In genomic region chr8:84778638-84779380, GRCm38 (mm10) we compare ENCODE assay signal across 12 mouse cellular contexts. TPM values are rescaled to one million over a fixed set of nuclear protein-coding genes. Genes with fewer than 3 reads are reported as not detected.
DNase-seq lines count a peak whose midpoint lies in the region; ATAC-seq and TF ChIP-seq lines count a peak whose summit lies in the region.
"Had no signal": no experiment of that assay in that cellular context is flagged by ENCODE, and none has a peak within 500 bp of the region (broad histone marks: within the 10 kb centered on the region; RNA-seq: fewer than 3 reads in every experiment).

No protein-coding gene starts in this region.

- WGBS in forebrain, embryonic 14.5 days: 8% methylated on average over 11 of the region's 11 CpGs
- 12% methylated on average over 11 of the region's 11 CpGs for WGBS in midbrain, embryonic 16.5 days
- WGBS in heart, embryonic 12.5 days: 20% methylated on average over 11 of the region's 11 CpGs

- H3K27me3 ChIP-seq in forebrain, embryonic 14.5 days (replicated peaks; ENCODE audit: control insufficient read depth, insufficient read depth, low read length): peaks cover 50% of the 10 kb centered on the region
- peaks cover 69% of the 10 kb centered on the region for H3K27me3 ChIP-seq in midbrain, embryonic 16.5 days (ENCODE audit: control insufficient read depth, insufficient read depth, low read depth, low read length)
- H3K27me3 ChIP-seq in heart, embryonic 12.5 days (replicated peaks): peaks cover 97% of the 10 kb centered on the region

- peak in 1 of 2 experiments; percentile 41 for DNase-seq in layer of hippocampus, adult 2 months (ENCODE audit: low spot score in 2 of 2)
- DNase-seq in layer of hippocampus, adult 11-12 months (ENCODE audit: low spot score): no peak
- DNase-seq in cerebellum, postnatal 14 days: peak; percentile 72 to 74
- DNase-seq in forebrain, embryonic 14.5 days (ENCODE audit: low spot score): peak; percentile 74
- no peak for DNase-seq in urinary bladder, postnatal 4 days (ENCODE audit: low spot score in 2 of 2)
- DNase-seq in layer of hippocampus, adult 18-20 months (ENCODE audit: low spot score in 2 of 2): no peak
- DNase-seq: adrenal gland, adult 8-10 months; heart, postnatal 10 days had no signal

- peak overlapping the region; percentile 66 for H3K9ac ChIP-seq in forebrain, embryonic 14.5 days (ENCODE audit: low read length)
- H3K9ac ChIP-seq in midbrain, embryonic 16.5 days (ENCODE audit: low read depth, low read length): 0 out of 2 replicates have a peak overlapping the region, but pooled peaks have one; percentile 38
- no peak overlapping the region for H3K9ac ChIP-seq in heart, embryonic 12.5 days
- H3K9ac ChIP-seq: embryonic facial prominence, embryonic 12.5 days had no signal

- H3K27ac ChIP-seq in layer of hippocampus, adult 2 months: peak overlapping the region; percentile 97
- H3K27ac ChIP-seq in forebrain, embryonic 14.5 days (ENCODE audit: low read depth, low read length): peak overlapping the region; percentile 93
- H3K27ac ChIP-seq in midbrain, embryonic 16.5 days (ENCODE audit: low read length): peak overlapping the region; percentile 77
- no peak overlapping the region for H3K27ac ChIP-seq in heart, embryonic 12.5 days (ENCODE audit: poor library complexity, severe bottlenecking)
- H3K27ac ChIP-seq: embryonic facial prominence, embryonic 12.5 days had no signal

- ATAC-seq in forebrain, embryonic 14.5 days: no peak
- no peak for ATAC-seq in midbrain, embryonic 16.5 days
- no peak for ATAC-seq in heart, embryonic 12.5 days (ENCODE audit: insufficient number of reproducible peaks, low FRiP score)

- H3K4me2 ChIP-seq in forebrain, embryonic 14.5 days (ENCODE audit: low read length): peak overlapping the region; percentile 55
- peak overlapping the region; percentile 19; the same call in 1 of the 2 replicates for H3K4me2 ChIP-seq in midbrain, embryonic 16.5 days (ENCODE audit: low read length)
- no peak overlapping the region for H3K4me2 ChIP-seq in heart, embryonic 12.5 days
- H3K4me2 ChIP-seq: embryonic facial prominence, embryonic 12.5 days had no signal

- no peaks in the 10 kb centered on the region for H3K9me3 ChIP-seq in forebrain, embryonic 14.5 days (replicated peaks; ENCODE audit: control insufficient read depth, low read length)
- no peaks in the 10 kb centered on the region for H3K9me3 ChIP-seq in midbrain, embryonic 16.5 days (replicated peaks; ENCODE audit: control insufficient read depth, low read length, poor library complexity, severe bottlenecking)
- no peaks in the 10 kb centered on the region for H3K9me3 ChIP-seq in heart, embryonic 12.5 days (replicated peaks)
- H3K9me3 ChIP-seq: embryonic facial prominence, embryonic 12.5 days had no signal

- TF ChIP-seq CTCF in layer of hippocampus, adult 2 months (conservative IDR thresholded peaks at IDR 0.05): no peak

- H3K4me1 ChIP-seq in forebrain, embryonic 14.5 days (ENCODE audit: control insufficient read depth, insufficient read depth, low read length): peaks cover 60% of the 10 kb centered on the region
- peaks cover 19% of the 10 kb centered on the region for H3K4me1 ChIP-seq in midbrain, embryonic 16.5 days (ENCODE audit: control insufficient read depth, insufficient read depth, low read length)
- peaks cover 37% of the 10 kb centered on the region for H3K4me1 ChIP-seq in heart, embryonic 12.5 days (replicated peaks)

- peak overlapping the region; percentile 32 for H3K4me3 ChIP-seq in layer of hippocampus, adult 2 months
- H3K4me3 ChIP-seq in forebrain, embryonic 14.5 days (ENCODE audit: low read depth, low read length): peak overlapping the region; percentile 19
- H3K4me3 ChIP-seq in midbrain, embryonic 16.5 days (ENCODE audit: low read depth, low read length): no peak overlapping the region
- no peak overlapping the region for H3K4me3 ChIP-seq in heart, embryonic 12.5 days
- H3K4me3 ChIP-seq: embryonic facial prominence, embryonic 12.5 days had no signal

- H3K36me3 ChIP-seq in forebrain, embryonic 14.5 days (ENCODE audit: control insufficient read depth, insufficient read depth, low read length): no peaks in the 10 kb centered on the region
- H3K36me3 ChIP-seq in midbrain, embryonic 16.5 days (ENCODE audit: control insufficient read depth, insufficient read depth, low read length): no peaks in the 10 kb centered on the region
- H3K36me3 ChIP-seq in heart, embryonic 12.5 days: no peaks in the 10 kb centered on the region
- H3K36me3 ChIP-seq: embryonic facial prominence, embryonic 12.5 days had no signal

RNA-seq across cellular contexts. Expression of gene Nfix, which starts 21.3 kb away (rescaled TPM):
- total RNA-seq in layer of hippocampus, adult 2 months (2021): 100 to 1,000 TPM; 408 to 482 TPM
- 237 and 318 TPM in 2 replicates for polyA plus RNA-seq in forebrain, embryonic 14.5 days (2014; fragmentation: Nextera tagmentation; extraction: Ambion mirVana)
- polyA plus RNA-seq in midbrain, embryonic 16.5 days (2015; fragmentation: Nextera tagmentation; extraction: Ambion mirVana): 44.1 and 55.4 TPM in 2 replicates
- polyA plus RNA-seq in heart, embryonic 12.5 days (2016; fragmentation: Nextera tagmentation; extraction: Ambion mirVana): 9.2 and 10.9 TPM in 2 replicates
- total RNA-seq in layer of hippocampus, adult 18-20 months (2021): 100 to 1,000 TPM; 379 to 429 TPM

RNA-seq across cellular contexts. Expression of gene Dand5, which starts 43.8 kb away (rescaled TPM):
- 10 to 100 TPM; 11.9 TPM for total RNA-seq in layer of hippocampus, adult 2 months (2021)
- 8.6 and 9.4 TPM in 2 replicates for polyA plus RNA-seq in forebrain, embryonic 14.5 days (2014; fragmentation: Nextera tagmentation; extraction: Ambion mirVana)
- 11.7 and 12.4 TPM in 2 replicates for polyA plus RNA-seq in midbrain, embryonic 16.5 days (2015; fragmentation: Nextera tagmentation; extraction: Ambion mirVana)
- 4.6 and 6.2 TPM in 2 replicates for polyA plus RNA-seq in heart, embryonic 12.5 days (2016; fragmentation: Nextera tagmentation; extraction: Ambion mirVana)
- 10 to 100 TPM; 10.7 to 10.9 TPM for total RNA-seq in layer of hippocampus, adult 18-20 months (2021)

RNA-seq across cellular contexts. Expression of gene Gadd45gip1, which starts 52.5 kb away (rescaled TPM):
- total RNA-seq in layer of hippocampus, adult 2 months (2021): 10 to 100 TPM; 23.3 to 26.1 TPM
- 35.2 and 41.3 TPM in 2 replicates for polyA plus RNA-seq in forebrain, embryonic 14.5 days (2014; fragmentation: Nextera tagmentation; extraction: Ambion mirVana)
- polyA plus RNA-seq in midbrain, embryonic 16.5 days (2015; fragmentation: Nextera tagmentation; extraction: Ambion mirVana): 35.0 and 37.4 TPM in 2 replicates
- polyA plus RNA-seq in heart, embryonic 12.5 days (2016; fragmentation: Nextera tagmentation; extraction: Ambion mirVana): 50.9 and 52.1 TPM in 2 replicates
- total RNA-seq in layer of hippocampus, adult 18-20 months (2021): 10 to 100 TPM; 27.3 to 27.4 TPM

RNA-seq across cellular contexts. Expression of gene G430095P16Rik, which starts 56.0 kb away (rescaled TPM):
- total RNA-seq in layer of hippocampus, adult 2 months (2021): under 1 TPM in 1 of 2 experiments, not detected in 1; 0.54 TPM
- polyA plus RNA-seq in forebrain, embryonic 14.5 days (2014; fragmentation: Nextera tagmentation; extraction: Ambion mirVana): 1.5 and 1.7 TPM in 2 replicates
- polyA plus RNA-seq in midbrain, embryonic 16.5 days (2015; fragmentation: Nextera tagmentation; extraction: Ambion mirVana): 0.80 and 1.1 TPM in 2 replicates
- 5.4 and 6.9 TPM in 2 replicates for polyA plus RNA-seq in heart, embryonic 12.5 days (2016; fragmentation: Nextera tagmentation; extraction: Ambion mirVana)
- not detected for total RNA-seq in layer of hippocampus, adult 18-20 months (2021)
- total RNA-seq: left cerebral cortex, postnatal 14 days had no signal

Comparison
In these comparisons a context has a peak if more than half of its experiments do, and no peak if none do; other contexts are left out.
1. DNase-seq: peak in cerebellum, postnatal 14 days (2 of 2) and forebrain, embryonic 14.5 days (single experiment); none in layer of hippocampus, adult 11-12 months (single experiment), urinary bladder, postnatal 4 days (0 of 2) and layer of hippocampus, adult 18-20 months (0 of 2).
2. H3K4me3 ChIP-seq: peak in layer of hippocampus, adult 2 months (single experiment) and forebrain, embryonic 14.5 days (single experiment); none in midbrain, embryonic 16.5 days (single experiment) and heart, embryonic 12.5 days (single experiment).